Mouse (Mus musculus) gastrocnemius, adult 2 months (tissue): ENCODE data around the gene Churc1. TPM values are rescaled to one million over a fixed set of nuclear protein-coding genes. Genes with fewer than 3 reads are reported as not detected.
A peak's percentile ranks its signal among the peaks of the same experiment; 100 is the strongest.

Source experiments
- DNase-seq: peaks from one replicate; pipeline ENCODE4 v3.0.0; 2022
- H3K27ac ChIP-seq: fragments of 200-600 bp; 2 replicates; pipeline ENCODE4 v1.8.1; 2022; ENCODE audit warnings: mild to moderate bottlenecking
- H3K4me3 ChIP-seq: fragments of 200-600 bp; 2 replicates; pipeline ENCODE4 v1.8.1; 2022; ENCODE audit warnings: mild to moderate bottlenecking, moderate library complexity
- CTCF ChIP-seq: fragments of 200-600 bp; IDR thresholded peaks from 2 replicates; pipeline ENCODE4 v1.8.1; 2022; ENCODE audit warnings: antibody characterized with exemption, mild to moderate bottlenecking, moderate library complexity
- intact Hi-C: fragments of 180-260 bp; cut with DNase I; formaldehyde crosslinking; loops from one replicate; pipeline ENCODE4 v1.15.1; 2025
- long read RNA-seq, 2 experiments: library from polyadenylated mRNA; stranded (forward); transcript quantifications; one replicate each; pipeline ENCODE4 v2.0.0; 2021
- total RNA-seq, 2 experiments: library from RNA; stranded (reverse); gene quantifications; 2 replicates each; pipeline ENCODE4 v1.2.3; 2021

Churc1 gene
- total RNA-seq, result 10 to 100 TPM; 53.8 to 69.8 TPM
- long read RNA-seq, experiment 1, transcript Churc1-201 (4 exons, 676 nt), result major isoform, 24 of 27 reads
- long read RNA-seq, experiment 1, partial matches to known transcripts, result 0 of 27 reads
- long read RNA-seq, experiment 1, other reads (novel, unspliced or antisense), result 1 of 27 reads
- long read RNA-seq, experiment 2, transcript Churc1-201 (4 exons, 676 nt), result major isoform, 48 of 52 reads
- long read RNA-seq, experiment 2, partial matches to known transcripts, result 0 of 52 reads
- long read RNA-seq, experiment 2, other reads (novel, unspliced or antisense), result 1 of 52 reads

GRCm38 (mm10) chr12:76765354-76765851, at the start of gene Churc1, which contains the start of gene Fntb:
Gene Churc1 (plus strand): TSS chr12:76765538.
Gene Fntb (plus strand): TSS chr12:76765589.
- Histone ChIP-seq H3K4me3 (peak within 1 kb of the TSS; percentile 82), H3K27ac (peak within 1 kb of the TSS; percentile 99)
- peak; percentile 6; the same call in 1 of the 2 replicates for TF ChIP-seq CTCF
- intact Hi-C loops, result no loop called here
- peak; percentile 93 for DNase-seq

- Histone ChIP-seq H3K4me3 (no peak overlapping the region), H3K27ac (no peak overlapping the region)
- no peak for TF ChIP-seq CTCF
- intact Hi-C loops, result no loop called here
- no peak for DNase-seq
Measured at GRCm38 (mm10) chr12:76718384-76718783, 47.0 kb upstream of the Churc1 start.

GRCm38 (mm10) chr12:76720572-76720971, 44.8 kb upstream of the Churc1 start:
- Histone ChIP-seq H3K4me3 (no peak overlapping the region), H3K27ac (peak overlapping the region; percentile 66; the same call in 1 of the 2 replicates)
- TF ChIP-seq CTCF, result peak; percentile 63
- DNase-seq, result no peak
- intact Hi-C loops, result loop anchor here (1.0 to 10.0 kb wide), 3 partner anchors 70 to 226 kb away; no protein-coding TSS in a partner anchor

- DNase-seq, result no peak
- Histone ChIP-seq H3K27ac (no peak overlapping the region), H3K4me3 (no peak overlapping the region)
- no peak for TF ChIP-seq CTCF
- intact Hi-C loops, result loop anchor here (5.0 to 10.0 kb wide), 2 partner anchors 130 to 227 kb away; no protein-coding TSS in a partner anchor
Measured at GRCm38 (mm10) chr12:76722026-76722425, 43.3 kb upstream of the Churc1 start.

GRCm38 (mm10) chr12:76727955-76728354, 37.4 kb upstream of the Churc1 start:
- DNase-seq, result peak; percentile 48
- intact Hi-C loops, result loop anchor here (10.0 kb wide), 1 partner anchor 233 kb away; no protein-coding TSS in a partner anchor
- H3K4me3 ChIP-seq, result no peak overlapping the region
- TF ChIP-seq CTCF, result no peak
- H3K27ac ChIP-seq, result no peak overlapping the region

- TF ChIP-seq CTCF, result no peak
- Histone ChIP-seq H3K27ac (no peak overlapping the region), H3K4me3 (no peak overlapping the region)
- DNase-seq, result no peak
- intact Hi-C loops, result loop anchor here (10.0 kb wide), 1 partner anchor 256 kb away; no protein-coding TSS in a partner anchor
Measured at GRCm38 (mm10) chr12:76750866-76751459, 14.4 kb upstream of the Churc1 start.

GRCm38 (mm10) chr12:76752652-76753318, 12.6 kb upstream of the Churc1 start:
- no peak overlapping the region for H3K27ac ChIP-seq
- TF ChIP-seq CTCF, result peak; percentile 66
- DNase-seq, result no peak
- H3K4me3 ChIP-seq, result peak overlapping the region; percentile 28; the same call in 1 of the 2 replicates
- intact Hi-C loops, result loop anchor here (10.0 kb wide), 1 partner anchor 258 kb away; no protein-coding TSS in a partner anchor

- no peak for DNase-seq
- Histone ChIP-seq H3K4me3 (peak overlapping the region; percentile 82), H3K27ac (peak overlapping the region; percentile 99)
- intact Hi-C loops, result no loop called here
- no peak for TF ChIP-seq CTCF
Measured at GRCm38 (mm10) chr12:76765901-76766630, 728 bp downstream of the Churc1 start.

- no peak for DNase-seq
- H3K4me3 ChIP-seq, result no peak overlapping the region
- intact Hi-C loops, result no loop called here
- H3K27ac ChIP-seq, result no peak overlapping the region
- no peak for TF ChIP-seq CTCF
Measured at GRCm38 (mm10) chr12:76770841-76771500, 5.6 kb downstream of the Churc1 start.

- TF ChIP-seq CTCF, result no peak
- Histone ChIP-seq H3K27ac (no peak overlapping the region), H3K4me3 (no peak overlapping the region)
- no peak for DNase-seq
- intact Hi-C loops, result no loop called here
Measured at GRCm38 (mm10) chr12:76771540-76771939, 6.2 kb downstream of the Churc1 start.

- intact Hi-C loops, result no loop called here
- no peak overlapping the region for H3K4me3 ChIP-seq
- TF ChIP-seq CTCF, result no peak
- DNase-seq, result no peak
- H3K27ac ChIP-seq, result peak overlapping the region; percentile 3; the same call in 1 of the 2 replicates
Measured at GRCm38 (mm10) chr12:76774652-76775051, 9.3 kb downstream of the Churc1 start.
